Mouse (Mus musculus): Measurements from ENCODE around the gene Slc5a11. TPM values are rescaled to one million over a fixed set of nuclear protein-coding genes. Genes with fewer than 3 reads are reported as not detected.

Gene Slc5a11
- polyA plus RNA-seq, 1 experiment = not detected

DNA sequence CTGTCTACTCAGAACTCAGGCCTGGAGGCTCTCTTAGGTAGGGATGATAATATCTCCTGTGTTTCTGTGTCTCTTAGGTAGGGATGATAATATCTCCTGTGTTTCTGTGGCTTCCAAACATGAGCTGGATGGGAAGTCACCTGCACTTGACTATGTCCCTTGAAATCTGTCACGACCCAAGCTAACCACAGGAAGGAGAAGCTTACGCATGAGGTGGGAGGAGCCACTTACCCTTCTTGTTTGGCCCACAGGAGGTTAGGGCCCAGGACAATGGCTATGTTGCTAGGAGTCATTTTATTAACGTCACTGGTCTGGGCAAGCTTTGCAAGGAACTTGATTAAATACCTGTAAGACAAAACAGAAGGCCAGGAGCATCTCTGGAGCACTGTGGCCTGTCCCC lies 85.7 kb downstream of the Slc5a11 start:
- H3K4me3 ChIP-seq (ENCODE audit: insufficient read depth, low read depth, low read length) = no peak overlapping the region
- TF ChIP-seq CTCF (IDR thresholded peaks at IDR 0.05; ENCODE audit: insufficient read depth, low read depth, low read length) (no peak), POLR2A (IDR thresholded peaks at IDR 0.05; ENCODE audit: insufficient read depth, low read depth, low read length) (no peak)
- WGBS = 81% methylated on average over 3 of the region's 3 CpGs

GRCm38 (mm10) chr7:123305397-123305796 lies 90.8 kb downstream of the Slc5a11 start:
- H3K4me1 ChIP-seq (ENCODE audit: control insufficient read depth, insufficient read depth, low read length) = no peaks in the 10 kb centered on the region
- 89% methylated on average over 2 of the region's 2 CpGs for WGBS
- no peak overlapping the region for H3K27ac ChIP-seq (ENCODE audit: insufficient read depth, low read depth, low read length)
- H3K4me3 ChIP-seq (ENCODE audit: insufficient read depth, low read depth, low read length) = no peak overlapping the region
- TF ChIP-seq POLR2A (IDR thresholded peaks at IDR 0.05; ENCODE audit: insufficient read depth, low read depth, low read length) = no peak
- TF ChIP-seq CTCF (IDR thresholded peaks at IDR 0.05; ENCODE audit: insufficient read depth, low read depth, low read length) = no peak

More for the DNA sequence above, 85.7 kb downstream of the Slc5a11 start:
- Histone ChIP-seq H3K27ac (ENCODE audit: insufficient read depth, low read depth, low read length) (no peak overlapping the region), H3K4me1 (ENCODE audit: control insufficient read depth, insufficient read depth, low read length) (no peaks in the 10 kb centered on the region)

DNA sequence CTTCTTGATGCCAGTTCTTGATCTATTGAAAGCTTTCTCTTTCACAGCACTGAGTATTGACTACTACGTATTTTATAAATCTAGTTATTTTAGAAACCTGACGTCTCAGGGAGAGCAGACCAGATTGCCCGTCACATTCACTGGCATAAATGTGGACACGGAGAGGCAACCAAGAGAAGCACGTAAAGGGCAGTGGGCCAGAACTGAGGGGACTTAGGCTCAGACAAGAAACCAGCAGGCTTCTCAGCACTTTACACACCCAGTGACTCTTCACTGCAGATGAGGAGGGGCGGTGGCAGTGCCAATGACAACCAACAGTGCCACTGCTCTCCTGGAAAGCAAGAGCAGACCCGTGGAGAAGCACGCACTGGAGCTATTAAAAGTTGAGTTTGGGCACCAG lies 92.7 kb downstream of the Slc5a11 start:
- Histone ChIP-seq H3K27ac (ENCODE audit: insufficient read depth, low read depth, low read length) (no peak overlapping the region), H3K4me3 (ENCODE audit: insufficient read depth, low read depth, low read length) (no peak overlapping the region), H3K4me1 (ENCODE audit: control insufficient read depth, insufficient read depth, low read length) (no peaks in the 10 kb centered on the region)
- 93% methylated on average over 8 of the region's 8 CpGs for WGBS
- TF ChIP-seq CTCF (IDR thresholded peaks at IDR 0.05; ENCODE audit: insufficient read depth, low read depth, low read length) = no peak

GRCm38 (mm10) chr7:123307887-123308558 lies 93.4 kb downstream of the Slc5a11 start:
- no peak overlapping the region for H3K27ac ChIP-seq (ENCODE audit: insufficient read depth, low read depth, low read length)
- no peak overlapping the region for H3K4me3 ChIP-seq (ENCODE audit: insufficient read depth, low read depth, low read length)
- H3K4me1 ChIP-seq (ENCODE audit: control insufficient read depth, insufficient read depth, low read length) = no peaks in the 10 kb centered on the region
- 92% methylated on average over 4 of the region's 4 CpGs for WGBS
- no peak for TF ChIP-seq POLR2A (IDR thresholded peaks at IDR 0.05; ENCODE audit: insufficient read depth, low read depth, low read length)
- no peak for TF ChIP-seq CTCF (IDR thresholded peaks at IDR 0.05; ENCODE audit: insufficient read depth, low read depth, low read length)

DNA sequence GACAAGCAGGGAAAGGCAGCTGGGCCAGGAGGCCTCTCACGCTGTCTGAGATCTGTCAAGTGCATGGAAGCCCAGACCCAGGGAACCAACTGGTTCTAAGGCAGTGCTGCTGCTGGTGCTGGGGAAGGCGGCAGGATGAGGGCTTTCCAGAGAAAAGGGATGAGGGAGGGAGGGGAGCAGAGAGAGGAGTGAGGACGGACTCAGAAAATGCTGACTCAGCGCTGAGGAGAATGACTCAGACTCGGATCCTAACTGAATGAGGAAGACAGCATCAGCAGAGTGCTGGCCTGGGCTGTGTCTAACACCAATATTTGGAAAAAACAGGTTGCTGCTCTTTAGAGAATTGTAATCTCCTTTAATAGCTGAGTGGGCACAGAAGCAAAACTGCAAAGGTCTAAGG lies 97.3 kb downstream of the Slc5a11 start:
- Histone ChIP-seq H3K27ac (ENCODE audit: insufficient read depth, low read depth, low read length) (no peak overlapping the region), H3K4me3 (ENCODE audit: insufficient read depth, low read depth, low read length) (no peak overlapping the region), H3K4me1 (ENCODE audit: control insufficient read depth, insufficient read depth, low read length) (no peaks in the 10 kb centered on the region)
- TF ChIP-seq CTCF (IDR thresholded peaks at IDR 0.05; ENCODE audit: insufficient read depth, low read depth, low read length) (no peak), POLR2A (IDR thresholded peaks at IDR 0.05; ENCODE audit: insufficient read depth, low read depth, low read length) (no peak)
- WGBS = 54% methylated on average over 5 of the region's 5 CpGs

DNA sequence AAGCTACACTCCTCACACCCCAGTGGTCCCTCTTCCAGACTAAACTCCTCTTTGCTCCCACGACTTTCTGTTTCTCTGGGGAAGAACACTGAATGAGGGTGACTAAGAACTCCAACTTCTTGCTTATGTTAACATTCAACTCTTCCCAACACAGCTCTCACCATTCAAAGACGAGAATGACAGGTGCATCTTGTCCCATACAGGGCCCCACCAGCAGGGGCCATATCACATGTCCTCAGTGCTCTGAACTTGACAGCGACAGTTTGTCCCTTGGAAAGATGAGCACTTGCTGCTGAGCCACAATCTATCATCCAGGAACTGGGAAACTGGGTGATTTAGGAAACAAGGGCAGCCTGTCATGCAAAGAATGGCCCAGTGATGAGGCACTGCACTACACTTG lies 98.2 kb downstream of the Slc5a11 start:
- Histone ChIP-seq H3K4me3 (ENCODE audit: insufficient read depth, low read depth, low read length) (no peak overlapping the region), H3K27ac (ENCODE audit: insufficient read depth, low read depth, low read length) (no peak overlapping the region), H3K4me1 (ENCODE audit: control insufficient read depth, insufficient read depth, low read length) (no peaks in the 10 kb centered on the region)
- WGBS = 90% methylated on average over 3 of the region's 3 CpGs
- TF ChIP-seq POLR2A (IDR thresholded peaks at IDR 0.05; ENCODE audit: insufficient read depth, low read depth, low read length) (no peak), CTCF (IDR thresholded peaks at IDR 0.05; ENCODE audit: insufficient read depth, low read depth, low read length) (no peak)

GRCm38 (mm10) chr7:123322452-123323121 lies 108.0 kb downstream of the Slc5a11 start:
- Histone ChIP-seq H3K27ac (ENCODE audit: insufficient read depth, low read depth, low read length) (no peak overlapping the region), H3K4me1 (ENCODE audit: control insufficient read depth, insufficient read depth, low read length) (peaks cover 9% of the 10 kb centered on the region; the same call in 1 of the 2 replicates), H3K4me3 (ENCODE audit: insufficient read depth, low read depth, low read length) (no peak overlapping the region)
- TF ChIP-seq POLR2A (IDR thresholded peaks at IDR 0.05; ENCODE audit: insufficient read depth, low read depth, low read length) = no peak
- TF ChIP-seq CTCF (IDR thresholded peaks at IDR 0.05; ENCODE audit: insufficient read depth, low read depth, low read length) = no peak
- 81% methylated on average over 13 of the region's 13 CpGs for WGBS

Other genes with a start within 250 kb of the Slc5a11 start
- 191 TPM in 1 of 2 replicates, not detected in the other for gene Rbbp6, start 249.1 kb upstream of the Slc5a11 start, polyA plus RNA-seq (2012; ENCODE audit: insufficient read depth, insufficient read length, low replicate concordance, missing spikeins)
- gene Tnrc6a, start 90.9 kb upstream of the Slc5a11 start, polyA plus RNA-seq (2012; ENCODE audit: insufficient read depth, insufficient read length, low replicate concordance, missing spikeins) = 45.8 and 189 TPM in 2 replicates
- gene Lcmt1, start 155.0 kb downstream of the Slc5a11 start, polyA plus RNA-seq (2012; ENCODE audit: insufficient read depth, insufficient read length, low replicate concordance, missing spikeins) = not detected in 2 replicates
- not detected in 2 replicates for gene Arhgap17, start 155.1 kb downstream of the Slc5a11 start, polyA plus RNA-seq (2012; ENCODE audit: insufficient read depth, insufficient read length, low replicate concordance, missing spikeins)
- gene Aqp8, start 247.5 kb downstream of the Slc5a11 start, polyA plus RNA-seq (2012; ENCODE audit: insufficient read depth, insufficient read length, low replicate concordance, missing spikeins) = not detected in 2 replicates

Data from olfactory bulb, adult 2 months (tissue).